Mouse (Mus musculus) left cerebral cortex, adult 11 months (tissue): Measurements from ENCODE around the gene Ddx23.
A peak's percentile ranks its signal among the peaks of the same experiment; 100 is the strongest.

Experiments used
- DNase-seq: peaks from one replicate; pipeline ENCODE4 v3.0.0; 2022; ENCODE audit warnings: low spot score

Ddx23 gene

GRCm38 (mm10) chr15:98674994-98675545 lies 12.4 kb upstream of the Ddx23 start:
- DNase-seq: no peak

GRCm38 (mm10) chr15:98674284-98674993 lies 11.7 kb upstream of the Ddx23 start:
- DNase-seq: no peak

- DNase-seq: no peak
Observed at GRCm38 (mm10) chr15:98673732-98674131, 11.0 kb upstream of the Ddx23 start.

GRCm38 (mm10) chr15:98672592-98672991 lies 9.9 kb upstream of the Ddx23 start:
- no peak for DNase-seq

GRCm38 (mm10) chr15:98664042-98664907 lies 1.6 kb upstream of the Ddx23 start:
- no peak for DNase-seq

GRCm38 (mm10) chr15:98662198-98662566 lies 512 bp downstream of the Ddx23 start:
- no peak for DNase-seq

GRCm38 (mm10) chr15:98656982-98657751 lies 5.5 kb downstream of the Ddx23 start:
- no peak for DNase-seq

- DNase-seq: no peak
Observed at GRCm38 (mm10) chr15:98652174-98652573, 10.5 kb downstream of the Ddx23 start.

- no peak for DNase-seq
Observed at GRCm38 (mm10) chr15:98651431-98651830, 11.3 kb downstream of the Ddx23 start.

GRCm38 (mm10) chr15:98648071-98648470 lies 14.6 kb downstream of the Ddx23 start:
- DNase-seq: no peak

GRCm38 (mm10) chr15:98647308-98647707 lies 15.4 kb downstream of the Ddx23 start:
- no peak for DNase-seq

GRCm38 (mm10) chr15:98646737-98647136 lies 16.0 kb downstream of the Ddx23 start:
- no peak for DNase-seq

- no peak for DNase-seq
Observed at GRCm38 (mm10) chr15:98645057-98646026, 17.4 kb downstream of the Ddx23 start.

- no peak for DNase-seq
Observed at GRCm38 (mm10) chr15:98644406-98644805, 18.3 kb downstream of the Ddx23 start.

- no peak for DNase-seq
Observed at GRCm38 (mm10) chr15:98640157-98640556, 22.5 kb downstream of the Ddx23 start.

GRCm38 (mm10) chr15:98637155-98637554 lies 25.5 kb downstream of the Ddx23 start:
- DNase-seq: no peak

GRCm38 (mm10) chr15:98636517-98636916 lies 26.2 kb downstream of the Ddx23 start:
- DNase-seq: peak; percentile 50

- DNase-seq: no peak
Observed at GRCm38 (mm10) chr15:98635291-98635841, 27.3 kb downstream of the Ddx23 start.

- peak; percentile 59 for DNase-seq
Observed at GRCm38 (mm10) chr15:98634541-98635081, 28.1 kb downstream of the Ddx23 start.

GRCm38 (mm10) chr15:98633822-98634470 lies 28.7 kb downstream of the Ddx23 start:
- no peak for DNase-seq
